Mouse (Mus musculus) small intestine, adult 2 months (tissue): ENCODE measurements around the gene Slc25a5.

Experiments used
- CTCF ChIP-seq: fragments of 200-500 bp; IDR thresholded peaks from 2 replicates; pipeline ENCODE4 v1.5.1; 2012; ENCODE audit warnings: low read depth, mild to moderate bottlenecking, control low read depth, inconsistent platforms, low read length, moderate library complexity, mixed read lengths; ENCODE audit not compliant: insufficient replicate concordance, insufficient read length; ENCODE audit errors: extremely low read depth
- POLR2A ChIP-seq: fragments of 200-500 bp; IDR thresholded peaks from 2 replicates; pipeline ENCODE4 v1.6.1; 2012; ENCODE audit warnings: low read depth, mild to moderate bottlenecking, control low read depth, inconsistent platforms, low read length, moderate library complexity

- TF ChIP-seq POLR2A (no peak), CTCF (no peak)
Measured at GRCm38 (mm10) chrX:36823932-36824711, 28.7 kb downstream of the Slc25a5 start.
